Mouse (Mus musculus) frontal cortex, postnatal 14 days (tissue): ENCODE measurements around the gene Gm15107.
"Not testable (repeated sequence)": the region's sequence is repeated elsewhere in the genome, so short reads cannot be mapped to it uniquely, and the experiment has no call there.

Source experiments
- DNase-seq, 2 experiments: peaks; one replicate each; pipeline ENCODE4 v3.0.0; 2022; ENCODE audit warnings: low spot score in 2 of 2

Gm15107 gene

GRCm38 (mm10) chrX:148180424-148180823, at the start of gene Gm15107:
Gm15107 (plus strand) TSS chrX:148180724.
- not testable (repeated sequence) for DNase-seq
